Mouse (Mus musculus) forelimb bud, embryonic 11.5 days (tissue): Measurements from ENCODE around the gene Gm2a.
"Not testable (repeated sequence)": the region's sequence is repeated elsewhere in the genome, so short reads cannot be mapped to it uniquely, and the experiment has no call there.

Source experiments
- DNase-seq: peaks from one replicate; pipeline ENCODE4 v3.0.0-alpha.2; 2012; ENCODE audit warnings: low read depth, low spot score

The Gm2a gene

DNA sequence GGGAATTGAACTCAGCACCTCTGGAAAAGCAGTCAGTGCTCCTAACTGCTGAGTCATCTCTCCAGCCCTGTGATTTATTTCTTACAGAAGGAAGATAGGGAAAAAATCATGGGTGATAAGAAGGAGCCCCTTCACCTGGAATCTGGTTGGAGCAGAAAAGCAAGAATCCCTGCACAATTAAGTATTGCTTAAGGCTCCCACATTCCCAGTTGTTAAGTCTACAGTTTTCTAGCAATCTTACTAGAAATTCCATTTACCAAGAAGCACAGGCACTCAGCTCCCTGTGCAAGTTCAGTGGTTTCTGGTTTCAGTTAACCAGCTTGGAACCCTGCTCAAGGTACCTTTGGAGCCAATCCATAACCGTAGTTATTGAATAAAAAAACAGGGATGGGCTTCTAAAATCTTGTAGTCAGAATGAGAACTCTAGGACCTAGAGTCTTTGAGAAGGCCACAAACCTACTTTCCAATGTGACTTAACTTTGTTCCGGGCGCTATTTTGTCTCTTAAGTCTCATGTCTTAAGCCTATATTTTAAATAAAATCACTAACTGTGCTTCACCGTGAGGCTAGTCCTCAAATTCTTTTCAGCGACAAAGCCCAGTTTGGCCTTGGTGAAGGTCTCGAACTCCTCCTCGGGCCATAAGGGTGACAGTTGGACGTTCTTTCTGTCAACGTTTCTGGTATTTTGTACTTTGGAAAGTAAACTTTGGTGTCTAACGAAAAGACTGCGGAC, 1.0 kb upstream of the Gm2a start:
- DNase-seq, result no peak

DNA sequence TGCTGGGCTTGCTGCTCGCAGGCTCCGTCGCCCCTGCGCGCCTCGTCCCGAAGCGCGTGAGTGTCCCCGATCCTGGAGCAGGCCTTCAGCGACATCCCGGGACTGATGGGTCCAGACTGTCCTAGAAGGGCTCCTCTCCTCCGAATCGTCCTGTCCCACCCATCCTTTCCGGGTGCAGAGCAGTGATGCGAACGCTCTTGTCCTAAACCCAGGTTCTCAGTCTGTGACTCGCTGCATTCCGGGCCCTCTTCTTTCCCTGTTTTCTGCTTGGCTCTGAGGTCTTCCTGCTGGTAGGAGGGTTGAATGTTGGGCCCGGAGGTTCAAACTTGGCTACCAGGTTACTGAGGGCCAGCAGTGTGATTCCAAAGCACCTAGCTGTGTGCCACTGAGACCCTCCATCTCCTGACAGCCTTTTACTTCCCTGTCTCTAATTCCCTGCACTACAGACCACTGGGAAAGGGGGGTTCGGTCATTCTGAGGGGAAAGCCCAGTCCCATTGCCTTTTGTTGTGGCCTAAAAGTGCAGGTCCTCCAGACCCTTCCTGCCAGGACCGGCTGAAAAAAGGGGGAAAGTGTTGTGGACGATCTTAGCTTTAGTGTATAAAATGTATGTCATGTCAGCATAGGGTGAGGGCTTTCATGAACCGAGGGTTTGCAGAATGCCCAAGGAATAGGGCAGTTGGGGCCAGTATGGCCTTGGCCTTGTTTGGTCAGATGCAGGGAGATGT, 437 bp downstream of the Gm2a start:
- DNase-seq, result no peak

DNA sequence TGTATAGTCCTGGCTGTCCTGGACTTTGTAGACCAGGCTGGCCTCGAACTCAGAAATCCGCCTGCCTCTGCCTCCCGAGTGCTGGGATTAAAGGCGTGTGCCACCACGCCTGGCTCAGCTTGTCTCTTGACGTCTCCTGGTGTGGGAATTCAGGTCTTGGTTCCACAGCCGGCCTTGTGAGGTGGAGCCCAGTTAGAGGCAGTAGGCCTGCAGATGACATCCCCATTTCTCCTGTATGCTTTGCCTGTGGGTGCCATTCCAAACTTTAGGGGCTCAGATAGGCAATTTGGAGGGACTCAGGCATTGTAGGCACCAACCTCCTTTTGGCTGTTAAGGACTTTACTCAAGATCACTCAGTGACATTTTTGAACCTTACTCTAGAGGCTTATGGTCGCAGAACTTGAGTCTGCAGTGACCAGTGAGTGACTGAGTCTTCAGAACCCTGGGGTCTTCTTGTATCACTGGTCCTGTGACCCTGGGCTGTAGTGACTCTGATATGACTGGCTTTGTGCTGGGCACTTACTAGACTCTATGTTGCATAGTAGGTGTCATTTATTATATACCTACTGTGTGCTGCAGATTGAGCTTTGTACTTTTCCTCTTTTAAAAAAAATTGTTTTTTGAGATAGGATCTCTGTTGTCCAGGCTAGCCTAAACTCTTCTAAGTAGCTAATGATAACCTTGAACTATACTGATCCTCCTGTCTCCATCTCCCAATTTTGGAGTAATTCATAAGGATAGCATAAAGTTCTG, 1.3 kb downstream of the Gm2a start:
- no peak for DNase-seq

DNA sequence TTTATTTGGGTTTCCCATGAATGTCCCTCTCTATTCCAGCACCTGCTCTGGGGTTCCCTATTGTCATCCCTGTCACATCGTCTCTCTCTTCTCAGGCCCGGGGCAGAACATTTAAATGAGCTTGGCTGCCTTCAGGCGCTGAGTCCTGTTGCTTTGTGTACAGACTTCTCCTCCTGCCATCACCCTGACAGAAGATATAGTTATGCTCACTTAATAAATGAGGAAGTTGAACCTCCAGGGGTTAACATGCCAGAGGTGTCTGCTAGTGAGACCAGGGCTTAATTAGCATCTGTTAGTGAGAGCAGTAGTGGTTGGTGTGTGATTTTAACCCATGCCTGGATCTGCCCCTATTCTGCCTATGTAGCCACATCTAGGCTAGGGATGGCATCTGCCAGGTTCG, 2.0 kb downstream of the Gm2a start:
- no peak for DNase-seq

DNA sequence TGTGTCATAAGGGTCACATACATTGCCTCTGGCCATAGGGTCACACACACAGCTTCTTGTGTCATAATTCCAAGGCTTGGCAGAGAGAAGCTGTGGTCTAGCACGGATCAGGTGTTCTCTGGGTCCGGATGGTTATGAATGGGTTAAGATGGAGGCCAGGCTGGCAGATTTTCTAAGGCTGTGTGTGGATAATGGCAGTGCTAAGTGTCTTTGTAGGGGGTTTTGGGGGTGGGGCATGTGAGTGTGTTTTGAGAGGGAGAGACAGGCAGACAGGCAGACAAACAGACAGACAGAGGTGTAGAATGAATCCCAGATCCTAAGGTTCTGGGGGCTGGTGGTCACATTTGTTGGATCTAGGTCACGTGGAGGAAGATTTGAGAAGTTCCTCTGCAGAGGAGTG, 4.1 kb downstream of the Gm2a start:
- no peak for DNase-seq

DNA sequence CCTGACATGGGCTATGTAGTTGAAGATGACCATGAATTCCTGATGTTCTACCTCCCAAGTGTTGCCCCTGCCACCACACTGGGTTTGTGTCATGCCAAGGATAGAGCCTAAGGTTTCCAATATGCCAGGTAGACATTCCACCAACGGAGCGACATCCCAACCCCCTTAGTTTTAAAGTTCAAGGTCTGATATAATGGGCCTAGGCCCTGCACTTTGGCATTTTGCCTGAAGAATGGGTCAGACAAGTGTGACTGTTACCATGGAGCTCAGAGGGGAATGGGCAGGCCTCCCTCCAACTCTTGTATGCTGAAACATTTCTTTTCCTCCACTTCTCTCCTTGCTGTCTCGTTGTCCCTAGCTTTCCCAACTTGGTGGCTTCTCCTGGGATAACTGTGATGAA, 5.3 kb downstream of the Gm2a start:
- no peak for DNase-seq

DNA sequence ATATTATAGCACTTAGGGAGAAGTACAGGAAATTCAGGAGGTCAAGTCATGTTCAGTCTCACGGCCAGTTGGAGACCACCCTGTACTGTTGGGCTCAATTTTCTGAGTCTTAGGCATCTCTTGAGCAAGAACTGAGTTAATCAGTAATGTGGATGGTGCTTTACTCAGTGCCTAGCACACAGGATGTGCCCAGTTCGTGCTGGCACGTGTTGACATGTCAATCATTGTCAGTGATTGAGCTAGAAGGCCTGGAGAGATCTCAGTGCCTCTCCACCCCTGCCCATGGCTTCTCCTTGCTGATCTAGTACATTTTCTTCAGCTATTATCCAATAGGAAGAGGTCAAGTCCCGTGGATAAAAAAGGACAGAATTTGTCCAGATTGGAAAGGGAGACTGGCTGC, 7.5 kb downstream of the Gm2a start:
- no peak for DNase-seq

DNA sequence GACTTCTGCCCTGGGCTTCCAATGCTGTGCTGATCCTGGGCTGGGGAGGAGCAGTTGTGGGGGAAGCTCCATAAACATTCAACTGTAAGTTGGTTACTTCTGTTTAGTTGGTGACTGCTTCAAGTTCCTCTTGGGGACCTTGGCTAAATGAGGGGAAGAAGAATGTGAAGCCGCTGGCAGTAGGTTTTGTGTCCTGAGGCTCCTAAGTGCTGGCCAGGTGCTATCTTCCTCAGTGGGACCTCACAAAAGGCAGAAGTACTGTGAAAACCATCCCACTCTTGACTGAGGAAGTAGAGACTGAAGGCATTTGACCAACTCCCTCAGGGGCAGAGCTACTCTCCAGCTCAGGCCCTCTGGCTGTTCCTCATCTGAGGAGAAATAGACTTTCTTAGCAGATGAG, 8.7 kb downstream of the Gm2a start:
- DNase-seq, result no peak

DNA sequence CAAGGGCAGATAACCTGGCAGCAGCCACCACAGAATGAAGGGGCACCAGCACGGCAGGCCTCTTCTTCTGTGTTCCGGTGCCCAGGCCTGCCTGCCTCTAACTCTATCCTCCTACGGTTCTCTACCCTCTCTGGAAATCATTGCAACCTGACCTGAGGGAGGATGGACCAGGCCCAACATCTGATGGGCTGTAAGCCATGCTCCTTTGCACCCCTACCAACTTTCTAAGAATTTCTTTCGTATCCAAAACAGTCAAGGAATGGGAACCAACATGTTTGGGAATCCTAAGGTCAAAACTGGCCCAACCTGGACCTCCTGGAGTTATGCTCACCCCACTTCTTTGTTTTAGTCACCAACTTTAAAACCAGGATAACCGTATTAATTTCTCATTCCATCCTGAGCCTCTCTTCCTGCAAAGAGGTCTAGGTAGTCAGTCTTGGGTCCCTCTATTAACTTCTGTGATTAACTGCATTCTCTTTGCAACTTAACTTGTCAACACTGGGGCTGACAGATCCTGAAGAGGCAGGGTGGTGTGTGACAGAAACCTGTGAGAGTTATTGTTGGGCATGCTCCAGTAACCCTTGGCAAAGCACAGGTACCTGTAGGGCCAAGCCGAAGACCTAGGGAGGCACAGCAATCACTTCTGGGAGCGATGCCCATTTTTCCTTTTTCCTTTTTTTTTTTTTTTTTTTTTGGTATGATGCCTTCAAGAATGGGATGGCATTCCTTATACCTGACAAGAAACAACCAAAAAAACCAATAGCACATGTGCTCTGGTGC, 11.8 kb downstream of the Gm2a start:
- DNase-seq, result no peak

DNA sequence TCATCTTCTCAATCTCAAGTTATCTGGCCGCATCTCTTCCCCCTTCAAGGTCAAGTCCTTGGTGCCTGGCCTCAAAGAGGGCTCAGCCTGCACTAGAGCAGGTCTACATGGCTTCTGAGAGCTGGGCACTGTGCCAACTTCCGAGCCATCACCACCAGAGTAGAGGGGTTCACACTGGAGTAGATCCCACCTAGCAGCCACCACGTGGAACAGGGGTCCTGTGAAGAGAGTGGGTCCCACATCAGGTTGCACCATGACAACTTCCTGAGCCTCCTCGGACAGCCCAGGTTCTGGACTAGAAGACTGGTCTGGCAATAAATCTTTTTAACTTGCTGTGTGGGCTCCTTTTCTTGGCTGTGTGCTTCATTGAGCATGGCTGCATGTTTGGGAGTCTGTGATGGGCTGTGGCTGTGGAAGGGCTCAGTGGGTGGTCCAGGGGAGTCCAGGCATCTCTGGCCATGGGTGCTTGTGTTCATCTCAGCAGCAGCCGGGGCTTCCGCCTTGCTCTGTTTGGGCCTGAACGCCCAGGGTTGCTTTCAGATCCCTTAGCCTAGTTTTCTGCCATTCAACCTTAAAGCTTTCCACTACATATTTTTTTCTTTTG, 12.8 kb downstream of the Gm2a start:
- DNase-seq, result no peak

DNA sequence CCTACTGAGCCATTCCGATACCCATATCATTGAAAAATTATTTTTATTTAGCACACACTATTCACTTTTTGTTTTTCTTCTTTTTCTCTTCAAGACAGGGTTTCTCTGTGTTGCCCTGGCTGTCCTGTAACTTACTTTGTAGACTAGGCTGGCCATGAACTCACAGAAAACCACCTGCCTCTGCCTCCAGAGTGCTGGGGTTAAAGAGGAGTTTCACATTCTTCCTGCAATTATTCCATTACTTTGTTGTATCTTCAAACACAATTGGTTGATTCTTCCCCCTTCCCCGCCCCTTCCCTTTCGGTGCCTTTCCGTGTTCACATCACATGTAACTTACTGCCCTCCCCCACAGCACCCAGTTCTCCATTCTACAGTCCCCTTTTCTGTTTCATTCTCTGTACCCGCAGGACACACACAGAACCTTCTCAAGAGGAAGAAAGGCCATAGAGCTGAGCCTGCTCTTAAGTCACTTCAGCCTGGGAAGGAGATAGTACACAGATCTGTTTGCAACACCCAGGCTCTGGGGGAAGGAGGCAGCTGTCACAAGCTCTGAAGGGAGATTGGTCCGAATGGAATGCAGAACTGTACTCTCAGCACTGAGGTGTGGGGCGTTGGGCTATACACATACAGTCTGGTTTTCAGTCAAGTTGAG, 15.4 kb downstream of the Gm2a start:
- no peak for DNase-seq

DNA sequence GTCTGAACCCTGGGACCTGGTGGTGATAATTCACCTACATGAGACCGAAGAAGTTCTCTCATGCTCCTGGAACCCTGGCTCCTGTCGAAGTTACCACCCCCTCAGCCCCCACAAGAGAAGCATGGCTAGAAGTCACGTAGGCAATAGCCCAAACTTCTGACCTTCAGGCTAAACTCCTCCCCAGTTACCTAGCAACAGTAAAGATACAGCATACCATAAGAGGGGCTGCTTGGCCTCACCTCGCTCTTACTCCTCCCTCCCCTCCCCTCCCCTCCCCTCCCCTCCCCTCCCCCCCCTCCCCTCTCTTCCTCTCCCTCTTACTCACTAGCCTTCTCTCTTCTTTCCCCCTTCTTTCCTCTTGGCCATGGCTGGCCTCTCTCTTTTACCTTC, 15.9 kb downstream of the Gm2a start:
- not testable (repeated sequence) for DNase-seq

DNA sequence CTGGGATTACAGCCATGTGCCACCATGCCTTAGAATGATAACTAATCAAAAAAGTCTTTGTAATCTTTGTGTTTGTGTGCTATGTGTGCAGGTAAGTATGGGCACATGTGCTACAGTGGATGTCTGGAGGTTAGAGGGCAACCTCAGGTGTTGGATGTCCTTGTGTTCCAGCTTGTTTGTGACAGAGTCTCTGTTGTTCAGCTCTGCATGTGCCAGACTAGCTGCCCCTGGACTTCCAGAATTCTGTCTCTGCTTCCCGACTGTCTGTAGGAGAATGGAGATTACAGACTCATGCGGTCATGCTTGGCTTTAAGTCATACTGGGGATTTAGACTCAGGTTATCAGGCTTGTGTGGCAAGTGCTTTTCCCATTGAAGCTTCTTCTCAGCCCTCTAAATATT, 16.4 kb downstream of the Gm2a start:
- no peak for DNase-seq

DNA sequence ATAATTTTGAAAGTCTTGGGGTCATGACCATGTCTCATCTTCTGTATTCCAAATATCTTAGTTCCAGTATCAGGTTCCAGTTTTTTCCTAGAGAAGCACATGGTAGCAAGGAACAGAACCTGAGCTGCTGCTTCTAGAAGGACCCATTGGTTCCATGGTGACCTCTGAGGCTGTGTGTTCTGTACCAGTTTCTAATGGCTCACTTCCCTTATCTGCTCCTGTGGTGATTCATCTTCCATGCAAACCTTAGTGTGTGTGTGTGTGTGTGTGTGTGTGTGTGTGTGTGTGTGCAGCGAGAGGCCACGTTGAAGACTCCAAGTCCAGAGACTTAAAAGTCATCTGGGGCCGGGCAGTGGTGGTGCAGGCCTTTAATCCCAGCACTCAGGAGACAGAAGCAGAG, 18.1 kb downstream of the Gm2a start:
- no peak for DNase-seq

DNA sequence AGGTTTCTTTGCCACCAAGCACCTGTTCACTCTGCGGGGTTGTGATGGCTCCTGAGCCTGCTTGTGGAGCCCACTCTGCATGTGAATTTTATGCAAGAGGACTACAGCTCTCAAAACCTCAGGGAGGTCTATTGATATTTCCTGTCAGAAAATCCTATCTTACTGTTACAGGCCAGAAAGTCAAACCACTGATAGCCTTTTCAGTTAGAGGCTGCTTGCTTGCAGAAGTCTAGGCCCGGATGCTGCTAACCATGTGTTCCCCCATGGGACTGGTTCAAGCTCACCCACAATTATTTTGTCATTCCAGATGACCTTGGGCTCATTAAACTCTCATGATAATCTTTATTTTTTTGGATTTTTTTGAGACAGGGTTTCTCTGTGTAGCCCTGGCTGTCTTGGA, 19.1 kb downstream of the Gm2a start:
- DNase-seq, result no peak

DNA sequence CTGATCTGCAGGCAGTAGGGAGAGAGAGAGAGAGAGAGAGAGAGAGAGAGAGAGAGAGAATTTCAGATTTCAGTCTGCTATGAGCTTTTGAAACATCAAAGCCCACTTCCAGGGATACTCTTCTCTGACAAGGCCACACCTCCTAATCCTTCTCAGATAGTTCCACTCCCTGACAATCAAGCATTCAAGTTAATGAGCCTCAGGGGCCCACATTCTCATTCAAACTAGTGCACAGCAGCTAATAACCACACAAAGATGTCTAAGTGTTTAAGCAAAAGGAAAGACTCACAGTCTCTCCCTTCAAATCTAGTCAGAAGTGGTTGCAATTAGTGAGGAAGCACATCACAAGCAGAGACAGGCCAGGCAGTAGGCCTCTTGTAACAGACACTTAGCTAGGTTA, 22.4 kb downstream of the Gm2a start:
- DNase-seq, result no peak

DNA sequence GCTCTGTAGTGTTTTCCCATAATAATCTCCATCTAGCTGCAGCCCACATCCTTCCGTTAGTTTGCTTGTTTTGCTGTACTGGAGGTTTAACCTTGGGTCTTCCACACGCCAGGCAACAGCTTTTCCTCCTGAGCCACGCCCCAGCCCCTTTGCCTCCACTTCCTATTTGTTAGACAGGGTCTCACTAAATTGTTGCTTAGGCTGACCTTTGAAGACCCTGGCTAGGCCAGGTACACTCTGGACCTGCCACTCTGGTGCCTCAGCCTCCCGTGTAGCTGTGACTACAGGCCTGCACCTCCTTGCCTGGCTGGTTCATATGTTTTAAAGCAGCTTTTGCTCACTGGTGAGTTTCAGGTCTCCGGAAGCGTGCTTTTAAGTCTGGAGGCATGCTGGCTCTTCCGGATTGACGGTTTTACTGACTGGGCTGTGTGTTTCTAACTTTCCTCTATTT, 22.9 kb downstream of the Gm2a start:
- no peak for DNase-seq

DNA sequence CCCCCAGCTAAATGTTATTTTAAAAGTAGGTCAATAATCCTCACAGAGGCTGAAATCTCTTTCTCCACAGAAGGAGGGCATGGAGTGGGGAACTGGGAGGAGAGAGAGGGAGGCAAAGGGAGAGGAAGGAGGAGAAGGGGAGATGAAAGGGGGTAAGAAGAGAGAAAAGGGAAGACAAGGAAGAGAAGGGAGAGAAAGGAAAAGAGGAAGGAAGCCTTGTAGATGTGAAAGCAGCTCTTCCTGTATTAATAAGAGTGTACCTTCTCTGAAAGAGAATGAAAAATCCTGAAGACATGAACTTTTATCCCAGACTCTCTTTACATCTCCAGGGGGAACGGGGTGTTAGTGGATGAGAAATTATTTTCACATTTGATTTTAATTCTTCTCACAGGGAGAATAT, 23.5 kb downstream of the Gm2a start:
- no peak for DNase-seq

DNA sequence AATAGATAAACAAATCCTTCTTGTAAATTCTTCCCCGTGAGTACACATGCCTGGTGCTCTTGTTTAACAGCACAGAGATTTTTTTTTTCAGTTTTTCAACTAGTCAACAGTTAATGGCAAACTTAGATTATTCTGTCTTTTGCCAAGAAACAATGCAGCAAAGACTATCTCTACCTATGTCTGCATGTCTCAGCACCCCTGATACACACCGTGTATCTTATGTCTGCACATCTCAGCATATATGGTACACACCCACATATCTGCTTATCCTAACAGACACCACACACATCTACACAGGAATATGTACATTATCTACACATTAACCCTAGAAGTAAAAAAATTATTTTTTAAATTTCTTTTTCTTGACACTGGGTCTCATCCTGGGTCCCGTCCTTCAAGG, 28.7 kb downstream of the Gm2a start:
- no peak for DNase-seq

DNA sequence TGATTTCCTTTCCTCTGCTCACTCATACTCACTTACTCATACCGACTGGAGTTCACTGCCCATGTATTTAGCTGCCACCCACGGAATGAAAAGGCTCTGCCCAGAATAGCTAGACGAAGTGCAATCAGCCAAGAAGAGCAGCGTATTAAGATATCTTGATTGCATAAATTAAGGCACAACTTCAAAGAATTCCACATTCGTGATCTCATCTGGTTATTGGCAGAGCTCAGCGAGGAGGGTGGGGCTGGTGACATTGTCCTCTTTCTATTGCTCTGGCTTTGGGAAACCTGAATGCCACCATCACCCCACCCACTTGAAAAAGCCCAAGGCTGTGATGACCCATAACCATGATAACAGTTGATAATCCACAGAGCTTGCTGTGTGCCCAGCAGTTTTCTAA, 30.0 kb downstream of the Gm2a start:
- DNase-seq, result no peak

DNA sequence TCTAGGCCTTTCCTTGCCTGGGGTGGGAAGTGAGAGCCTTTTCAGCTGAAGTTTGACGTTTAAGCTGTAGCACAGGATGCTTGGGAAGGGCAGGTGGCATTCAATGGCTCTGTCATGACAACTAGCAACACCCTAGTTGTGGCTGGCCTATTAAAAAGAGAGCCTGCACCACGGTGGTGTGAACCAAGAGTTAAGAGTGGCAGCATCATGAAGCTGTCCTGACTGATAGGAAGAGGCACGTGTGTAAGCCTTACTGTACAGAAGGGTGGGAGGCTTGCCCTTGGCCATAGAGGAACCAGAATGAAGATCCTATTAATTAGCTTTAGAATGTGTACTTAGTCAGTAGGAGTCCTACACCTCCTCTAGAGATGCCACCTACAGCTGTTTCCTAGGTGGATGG, 30.5 kb downstream of the Gm2a start:
- DNase-seq, result no peak
